Mouse (Mus musculus) kidney, embryonic 15.5 days (tissue): ENCODE data around the gene Zfp978. TPM values are rescaled to one million over a fixed set of nuclear protein-coding genes. Genes with fewer than 3 reads are reported as not detected.
A peak's percentile ranks its signal among the peaks of the same experiment; 100 is the strongest.
"Not testable (repeated sequence)": the region's sequence is repeated elsewhere in the genome, so short reads cannot be mapped to it uniquely, and the experiment has no call there.

Experiments used
- ATAC-seq: fragments of 200-750 bp; cut with Nextera tagmentation; replicated peaks from 2 replicates; pipeline ENCODE4 v1.8.0; 2017; ENCODE audit warnings: moderate TSS enrichment; ENCODE audit not compliant: low FRiP score
- H3K27ac ChIP-seq: fragments of 300-500 bp; sonication (generic); 2 replicates; pipeline ENCODE4 v1.5.1; 2015; ENCODE audit warnings: mild to moderate bottlenecking, inconsistent platforms
- H3K27me3 ChIP-seq: fragments of 300-500 bp; sonication (generic); 2 replicates; pipeline ENCODE4 v1.6.1; 2015; ENCODE audit warnings: inconsistent platforms
- H3K36me3 ChIP-seq: fragments of 300-500 bp; sonication (generic); 2 replicates; pipeline ENCODE4 v1.6.1; 2015; ENCODE audit warnings: inconsistent platforms
- H3K4me1 ChIP-seq: fragments of 300-500 bp; sonication (generic); 2 replicates; pipeline ENCODE4 v1.6.1; 2015; ENCODE audit warnings: inconsistent platforms
- H3K4me2 ChIP-seq: fragments of 300-500 bp; sonication (generic); 2 replicates; pipeline ENCODE4 v1.6.1; 2015; ENCODE audit warnings: moderate library complexity, mild to moderate bottlenecking, inconsistent platforms
- H3K4me3 ChIP-seq: fragments of 300-500 bp; sonication (generic); replicated peaks from 2 replicates; pipeline ENCODE4 v1.5.1; 2015; ENCODE audit warnings: mild to moderate bottlenecking, inconsistent platforms
- H3K9ac ChIP-seq: fragments of 300-500 bp; sonication (generic); 2 replicates; pipeline ENCODE4 v1.6.1; 2015; ENCODE audit warnings: mild to moderate bottlenecking, inconsistent platforms
- H3K9me3 ChIP-seq: fragments of 300-500 bp; sonication (generic); replicated peaks from 2 replicates; pipeline ENCODE4 v1.6.1; 2016; ENCODE audit warnings: inconsistent platforms
- WGBS: fragments of 180-500 bp; shearing (Covaris S2); methylation state at CpG from one replicate; pipeline ENCODE4 v1.1.7; 2015; ENCODE audit warnings: mixed read lengths; 5-methylcytosine and 5-hydroxymethylcytosine counted together
- polyA plus RNA-seq: library from polyadenylated mRNA; unstranded; fragments of >200 nt; fragmentation: Nextera tagmentation; extraction: Ambion mirVana; gene quantifications from 2 replicates; pipeline ENCODE4 v1.2.1, GENCODE M21; 2015

Gene Zfp978
- polyA plus RNA-seq, 1 experiment from 2014 or later = not detected

- H3K4me3 ChIP-seq, H3K27ac ChIP-seq, ATAC-seq, H3K36me3 ChIP-seq, H3K27me3 ChIP-seq, H3K4me1 ChIP-seq, H3K4me2 ChIP-seq, H3K9ac ChIP-seq: not testable (repeated sequence)
- peaks cover 62% of the 10 kb centered on the region for H3K9me3 ChIP-seq
- 26% methylated on average over 1 of the region's 1 CpGs for WGBS
Observed at GRCm38 (mm10) chr4:147421316-147421715, 60.2 kb downstream of the Zfp978 start.

- Histone ChIP-seq H3K4me3 (no peak overlapping the region), H3K36me3 (no peaks in the 10 kb centered on the region), H3K9ac (no peak overlapping the region), H3K4me2 (no peak overlapping the region), H3K27ac (no peak overlapping the region), H3K9me3 (peaks cover 51% of the 10 kb centered on the region), H3K27me3 (no peaks in the 10 kb centered on the region), H3K4me1 (no peaks in the 10 kb centered on the region)
- 0 out of 2 replicates have a peak, but pooled peaks have one; percentile 3 for ATAC-seq
- WGBS = 49% methylated on average over 3 of the region's 3 CpGs
Observed at GRCm38 (mm10) chr4:147423140-147423539, 62.0 kb downstream of the Zfp978 start.

GRCm38 (mm10) chr4:147423641-147424298 is 62.7 kb downstream of the Zfp978 start:
- Histone ChIP-seq H3K27ac (no peak overlapping the region), H3K27me3 (no peaks in the 10 kb centered on the region), H3K4me1 (no peaks in the 10 kb centered on the region), H3K4me3 (no peak overlapping the region), H3K36me3 (no peaks in the 10 kb centered on the region), H3K9me3 (peaks cover 46% of the 10 kb centered on the region), H3K4me2 (no peak overlapping the region), H3K9ac (no peak overlapping the region)
- WGBS = 62% methylated on average over 4 of the region's 4 CpGs
- no peak; the same call in 1 of the 2 replicates for ATAC-seq

- H3K36me3 ChIP-seq, H3K4me1 ChIP-seq, ATAC-seq, H3K4me2 ChIP-seq, H3K27ac ChIP-seq, H3K4me3 ChIP-seq, H3K9ac ChIP-seq, H3K27me3 ChIP-seq: not testable (repeated sequence)
- H3K9me3 ChIP-seq = peaks cover 43% of the 10 kb centered on the region
- WGBS = 51% methylated on average over 3 of the region's 3 CpGs
Observed at GRCm38 (mm10) chr4:147424404-147424803, 63.3 kb downstream of the Zfp978 start.

- H3K4me3 ChIP-seq, H3K27ac ChIP-seq, H3K4me2 ChIP-seq, H3K27me3 ChIP-seq, H3K9ac ChIP-seq, H3K36me3 ChIP-seq, H3K4me1 ChIP-seq: not testable (repeated sequence)
- WGBS = 51% methylated on average over 5 of the region's 5 CpGs
- peaks cover 42% of the 10 kb centered on the region for H3K9me3 ChIP-seq
- peak; percentile 14; the same call in 1 of the 2 replicates for ATAC-seq
Observed at GRCm38 (mm10) chr4:147425615-147426347, 64.7 kb downstream of the Zfp978 start.

- no peaks in the 10 kb centered on the region for H3K36me3 ChIP-seq
- H3K4me1 ChIP-seq = no peaks in the 10 kb centered on the region
- H3K4me3 ChIP-seq = no peak overlapping the region
- peaks cover 30% of the 10 kb centered on the region for H3K9me3 ChIP-seq
- H3K27ac ChIP-seq = no peak overlapping the region
- ATAC-seq = no peak
- H3K4me2 ChIP-seq = no peak overlapping the region
- H3K27me3 ChIP-seq = no peaks in the 10 kb centered on the region
- no peak overlapping the region for H3K9ac ChIP-seq
Observed at GRCm38 (mm10) chr4:147430651-147431050, 69.5 kb downstream of the Zfp978 start.

GRCm38 (mm10) chr4:147431696-147432442 is 70.8 kb downstream of the Zfp978 start:
- H3K27ac ChIP-seq, H3K27me3 ChIP-seq, H3K9ac ChIP-seq, H3K4me1 ChIP-seq, H3K4me3 ChIP-seq, H3K36me3 ChIP-seq, H3K4me2 ChIP-seq: not testable (repeated sequence)
- 77% methylated on average over 3 of the region's 3 CpGs for WGBS
- ATAC-seq = peak; percentile 62
- peaks cover 34% of the 10 kb centered on the region for H3K9me3 ChIP-seq

GRCm38 (mm10) chr4:147432443-147432790 is 71.3 kb downstream of the Zfp978 start:
- 85% methylated on average over 1 of the region's 1 CpGs for WGBS
- Histone ChIP-seq H3K4me3 (no peak overlapping the region), H3K27ac (no peak overlapping the region), H3K4me2 (no peak overlapping the region), H3K4me1 (no peaks in the 10 kb centered on the region), H3K27me3 (no peaks in the 10 kb centered on the region), H3K9me3 (peaks cover 37% of the 10 kb centered on the region), H3K36me3 (no peaks in the 10 kb centered on the region), H3K9ac (no peak overlapping the region)
- ATAC-seq = peak; percentile 9

- Histone ChIP-seq H3K4me2 (no peak overlapping the region), H3K9me3 (peaks cover 37% of the 10 kb centered on the region), H3K36me3 (no peaks in the 10 kb centered on the region), H3K27ac (no peak overlapping the region), H3K4me3 (no peak overlapping the region), H3K9ac (no peak overlapping the region), H3K27me3 (no peaks in the 10 kb centered on the region), H3K4me1 (no peaks in the 10 kb centered on the region)
- 41% methylated on average over 3 of the region's 3 CpGs for WGBS
- peak; percentile 37 for ATAC-seq
Observed at GRCm38 (mm10) chr4:147433017-147433416, 71.9 kb downstream of the Zfp978 start.

- 47% methylated on average over 2 of the region's 2 CpGs for WGBS
- Histone ChIP-seq H3K4me2 (no peak overlapping the region), H3K9ac (no peak overlapping the region), H3K36me3 (no peaks in the 10 kb centered on the region), H3K9me3 (peaks cover 37% of the 10 kb centered on the region), H3K4me3 (no peak overlapping the region), H3K27me3 (no peaks in the 10 kb centered on the region), H3K27ac (no peak overlapping the region), H3K4me1 (no peaks in the 10 kb centered on the region)
- ATAC-seq = 0 out of 2 replicates have a peak, but pooled peaks have one; percentile 9
Observed at GRCm38 (mm10) chr4:147433874-147434273, 72.8 kb downstream of the Zfp978 start.
